Mouse (Mus musculus) forebrain, embryonic 13.5 days (tissue): ENCODE data around the gene Mpped1. TPM values are rescaled to one million over a fixed set of nuclear protein-coding genes. Genes with fewer than 3 reads are reported as not detected.

Experiments
- ATAC-seq: fragments of 200-750 bp; cut with Nextera tagmentation; 2 replicates; pipeline ENCODE4 v1.8.0; 2017
- H3K27ac ChIP-seq: fragments of 300-500 bp; sonication (generic); 2 replicates; pipeline ENCODE4 v1.5.1; 2015; ENCODE audit warnings: inconsistent platforms, mild to moderate bottlenecking, moderate library complexity
- H3K27me3 ChIP-seq: fragments of 300-500 bp; sonication (generic); 2 replicates; pipeline ENCODE4 v1.6.1; 2015; ENCODE audit warnings: mild to moderate bottlenecking, inconsistent platforms
- H3K36me3 ChIP-seq: fragments of 300-500 bp; sonication (generic); 2 replicates; pipeline ENCODE4 v1.6.1; 2015; ENCODE audit warnings: mild to moderate bottlenecking, inconsistent platforms; ENCODE audit not compliant: poor library complexity, severe bottlenecking
- H3K4me1 ChIP-seq: fragments of 300-500 bp; sonication (generic); 2 replicates; pipeline ENCODE4 v1.6.1; 2015; ENCODE audit warnings: inconsistent platforms
- H3K4me2 ChIP-seq: fragments of 300-500 bp; sonication (generic); 2 replicates; pipeline ENCODE4 v1.6.1; 2015; ENCODE audit warnings: inconsistent platforms, mild to moderate bottlenecking, moderate library complexity
- H3K4me3 ChIP-seq: fragments of 300-500 bp; sonication (generic); 2 replicates; pipeline ENCODE4 v1.5.1; 2015; ENCODE audit warnings: mild to moderate bottlenecking, inconsistent platforms
- H3K9ac ChIP-seq: fragments of 300-500 bp; sonication (generic); 2 replicates; pipeline ENCODE4 v1.6.1; 2015; ENCODE audit warnings: mild to moderate bottlenecking, inconsistent platforms
- H3K9me3 ChIP-seq: fragments of 300-500 bp; sonication (generic); replicated peaks from 2 replicates; pipeline ENCODE4 v1.6.1; 2016; ENCODE audit warnings: inconsistent platforms
- WGBS: fragments of 180-500 bp; shearing (Covaris S2); methylation state at CpG from one replicate; pipeline ENCODE4 v1.1.7; 2015; 5-methylcytosine and 5-hydroxymethylcytosine counted together
- polyA plus RNA-seq: library from polyadenylated mRNA; unstranded; fragments of >200 nt; fragmentation: Nextera tagmentation; extraction: Ambion mirVana; gene quantifications from 2 replicates; pipeline ENCODE4 v1.2.1, GENCODE M21; 2015

Mpped1 gene
- polyA plus RNA-seq, 1 experiment from 2014 or later, result 104 TPM

DNA sequence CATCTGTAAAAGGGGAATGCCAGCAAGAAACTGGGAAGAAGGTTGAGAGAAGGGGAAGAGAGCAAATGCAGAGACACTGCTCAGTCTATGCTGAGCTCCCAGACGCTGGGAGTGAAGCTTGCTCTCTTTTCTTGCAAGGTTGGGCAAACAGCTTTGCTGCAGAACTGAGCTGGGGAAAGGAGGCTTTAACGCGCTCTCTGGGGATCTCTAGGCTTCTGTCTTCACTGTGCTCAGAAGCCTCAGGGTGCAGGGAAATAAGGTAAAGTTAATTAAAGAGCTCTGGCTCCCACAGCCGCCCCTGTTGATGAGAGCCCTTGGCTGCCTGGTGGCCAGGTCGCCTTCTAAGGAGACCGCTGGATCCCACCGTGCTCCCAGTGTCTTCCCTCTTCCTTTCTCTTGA, 17.7 kb downstream of the Mpped1 start:
- ATAC-seq, result no peak
- no peak overlapping the region for H3K4me3 ChIP-seq
- no peaks in the 10 kb centered on the region for H3K27me3 ChIP-seq
- H3K9me3 ChIP-seq, result no peaks in the 10 kb centered on the region
- no peak overlapping the region for H3K9ac ChIP-seq
- 51% methylated on average over 7 of the region's 7 CpGs for WGBS
- peaks cover 34% of the 10 kb centered on the region for H3K4me1 ChIP-seq
- peaks cover 18% of the 10 kb centered on the region for H3K36me3 ChIP-seq
- no peak overlapping the region; the same call in 1 of the 2 replicates for H3K27ac ChIP-seq
- H3K4me2 ChIP-seq, result no peak overlapping the region

DNA sequence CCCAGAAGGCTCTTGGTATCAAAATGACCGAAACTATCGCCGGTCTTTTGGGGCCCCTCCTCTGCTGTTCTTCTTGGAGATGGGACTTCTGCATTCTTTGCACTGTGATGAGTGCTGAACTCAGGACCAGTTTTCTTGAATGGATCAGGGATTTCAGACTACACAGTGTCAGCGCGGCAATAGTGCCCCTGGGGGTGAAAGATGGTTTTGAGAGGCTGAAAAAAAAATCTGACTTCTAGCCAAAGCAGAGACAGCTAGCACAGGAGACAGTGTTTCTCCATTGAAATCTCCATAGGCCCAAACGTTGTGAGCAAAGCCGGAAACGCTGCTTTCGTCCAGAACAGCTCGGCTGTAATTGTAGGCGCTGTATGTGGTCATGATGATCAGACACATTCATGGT, 19.7 kb downstream of the Mpped1 start:
- no peak overlapping the region for H3K9ac ChIP-seq
- H3K4me2 ChIP-seq, result no peak overlapping the region
- 87% methylated on average over 11 of the region's 11 CpGs for whole genome bisulfite sequencing
- H3K4me1 ChIP-seq, result peaks cover 34% of the 10 kb centered on the region
- H3K36me3 ChIP-seq, result peaks cover 15% of the 10 kb centered on the region
- H3K4me3 ChIP-seq, result no peak overlapping the region
- H3K27ac ChIP-seq, result no peak overlapping the region
- no peak for ATAC-seq
- H3K9me3 ChIP-seq, result no peaks in the 10 kb centered on the region
- H3K27me3 ChIP-seq, result no peaks in the 10 kb centered on the region

DNA sequence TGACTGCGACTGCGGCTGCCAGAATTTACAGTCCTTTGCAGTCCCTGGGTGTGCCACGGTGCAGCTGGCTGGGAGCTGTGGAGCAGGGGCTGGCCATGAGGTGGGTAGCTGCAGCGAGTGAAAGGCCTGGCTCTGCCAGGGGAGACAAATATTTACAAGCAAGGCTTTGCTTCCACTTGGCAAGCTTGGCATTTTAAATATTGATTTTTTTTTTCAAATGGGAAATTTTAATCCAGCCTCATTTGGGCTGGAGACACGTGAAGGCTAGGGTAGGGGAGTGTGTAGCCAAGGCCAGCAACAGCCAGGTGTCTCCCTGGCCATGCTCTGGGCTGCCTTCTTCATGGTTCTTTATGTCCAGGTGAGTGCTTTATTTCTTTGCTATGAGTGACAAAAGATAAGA, 21.7 kb downstream of the Mpped1 start:
- Histone ChIP-seq H3K9ac (peak overlapping the region; percentile 16; the same call in 1 of the 2 replicates), H3K9me3 (no peaks in the 10 kb centered on the region), H3K36me3 (peaks cover 12% of the 10 kb centered on the region), H3K4me1 (peaks cover 22% of the 10 kb centered on the region), H3K4me2 (no peak overlapping the region), H3K27ac (no peak overlapping the region), H3K27me3 (no peaks in the 10 kb centered on the region), H3K4me3 (no peak overlapping the region)
- ATAC-seq, result no peak
- 76% methylated on average over 5 of the region's 5 CpGs for WGBS

DNA sequence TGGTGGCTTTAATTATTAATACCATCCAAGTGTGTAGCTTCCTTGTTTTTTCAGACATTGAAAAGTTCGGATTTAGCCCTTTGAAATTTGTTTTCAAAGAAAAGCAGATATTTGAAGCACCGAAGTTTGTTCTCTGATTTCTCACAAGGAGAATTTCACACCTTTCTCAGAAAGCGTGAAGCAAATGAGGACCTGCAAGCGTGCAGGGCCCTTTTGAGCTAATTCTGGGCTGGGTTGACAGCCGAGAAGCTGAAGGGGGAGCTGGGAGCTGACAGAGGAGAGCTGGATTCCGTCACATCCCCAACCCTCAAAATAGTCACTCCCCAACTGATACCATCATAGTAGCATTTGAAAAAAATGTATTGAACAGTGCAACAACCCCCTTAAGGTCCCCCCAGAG, 34.8 kb downstream of the Mpped1 start:
- no peak overlapping the region for H3K9ac ChIP-seq
- peaks cover 5% of the 10 kb centered on the region for H3K9me3 ChIP-seq
- no peak for ATAC-seq
- no peak overlapping the region for H3K4me2 ChIP-seq
- no peak overlapping the region for H3K4me3 ChIP-seq
- 83% methylated on average over 6 of the region's 6 CpGs for WGBS
- H3K27ac ChIP-seq, result no peak overlapping the region
- H3K36me3 ChIP-seq, result peaks cover 23% of the 10 kb centered on the region
- no peaks in the 10 kb centered on the region for H3K27me3 ChIP-seq
- H3K4me1 ChIP-seq, result no peaks in the 10 kb centered on the region

DNA sequence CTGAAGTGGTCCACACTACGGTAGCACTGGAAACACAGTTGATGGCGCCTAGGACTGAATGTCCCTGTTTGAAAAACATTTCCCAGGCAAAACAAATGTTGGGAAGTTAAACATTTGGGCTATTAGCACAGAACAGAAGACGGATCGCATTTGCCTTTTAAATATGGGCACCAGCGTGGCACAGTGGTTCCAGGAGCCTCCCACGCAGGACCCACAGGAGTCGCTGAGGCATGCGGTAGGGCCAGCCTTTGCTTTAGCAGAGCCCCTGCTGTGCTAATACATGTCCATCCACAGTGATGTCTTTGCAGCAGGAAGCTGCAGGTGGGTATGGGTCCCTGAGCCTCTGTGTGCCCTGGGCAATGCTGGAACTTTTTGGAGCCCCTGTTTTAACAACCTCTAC, 48.7 kb downstream of the Mpped1 start:
- H3K9me3 ChIP-seq, result no peaks in the 10 kb centered on the region
- no peaks in the 10 kb centered on the region for H3K27me3 ChIP-seq
- no peak overlapping the region for H3K4me2 ChIP-seq
- H3K36me3 ChIP-seq, result peaks cover 3% of the 10 kb centered on the region; the same call in 1 of the 2 replicates
- WGBS, result 86% methylated on average over 8 of the region's 8 CpGs
- no peak for ATAC-seq
- H3K9ac ChIP-seq, result no peak overlapping the region
- H3K27ac ChIP-seq, result 0 out of 2 replicates have a peak overlapping the region, but pooled peaks have one; percentile 73
- H3K4me1 ChIP-seq, result peaks cover 12% of the 10 kb centered on the region
- H3K4me3 ChIP-seq, result no peak overlapping the region

DNA sequence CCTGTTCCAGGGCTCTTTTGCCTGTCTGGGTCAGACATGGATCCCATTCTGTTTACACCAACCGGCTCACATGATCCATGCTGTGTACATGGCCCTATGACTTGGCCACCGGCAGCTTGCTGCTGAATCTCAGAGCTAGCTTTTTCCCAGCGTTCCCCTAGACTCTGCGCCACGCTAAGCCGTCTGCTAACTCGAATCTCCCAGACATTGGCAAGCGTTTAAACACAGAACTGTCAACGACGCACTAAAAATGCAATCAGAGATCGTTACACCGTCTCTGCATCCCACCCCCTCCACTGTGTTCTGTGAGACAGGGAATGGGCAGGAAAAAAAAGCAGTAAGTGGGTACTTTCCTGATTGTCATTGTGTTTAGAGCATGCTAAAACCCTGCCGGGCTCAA, 50.0 kb downstream of the Mpped1 start:
- no peak overlapping the region for H3K9ac ChIP-seq
- peak; percentile 62 for ATAC-seq
- no peaks in the 10 kb centered on the region for H3K27me3 ChIP-seq
- no peaks in the 10 kb centered on the region for H3K9me3 ChIP-seq
- peaks cover 3% of the 10 kb centered on the region; the same call in 1 of the 2 replicates for H3K36me3 ChIP-seq
- no peak overlapping the region for H3K4me3 ChIP-seq
- H3K4me2 ChIP-seq, result no peak overlapping the region
- 62% methylated on average over 13 of the region's 13 CpGs for WGBS
- peaks cover 12% of the 10 kb centered on the region for H3K4me1 ChIP-seq
- peak overlapping the region; percentile 73 for H3K27ac ChIP-seq

DNA sequence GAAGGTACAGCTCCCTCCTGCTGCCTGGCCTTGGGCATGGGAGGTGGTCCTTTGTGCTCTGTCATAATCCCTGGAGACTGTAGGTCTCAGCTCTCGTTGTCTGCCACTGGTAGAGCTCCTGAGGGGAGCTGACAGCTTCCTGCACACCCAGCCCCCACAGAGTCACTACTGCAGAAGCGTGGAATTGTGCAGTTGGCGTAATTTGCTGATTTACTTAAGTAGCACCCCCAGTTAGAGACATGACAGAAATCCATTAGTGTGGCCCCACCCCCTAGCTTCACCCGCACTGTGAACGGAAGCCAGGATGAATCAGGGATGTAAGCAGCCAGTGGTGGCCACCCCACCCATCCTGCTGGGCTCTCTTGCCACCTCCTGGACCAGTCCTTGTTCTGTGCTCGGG, 53.0 kb downstream of the Mpped1 start:
- Histone ChIP-seq H3K9ac (no peak overlapping the region), H3K4me1 (peaks cover 12% of the 10 kb centered on the region), H3K27me3 (no peaks in the 10 kb centered on the region), H3K27ac (peak overlapping the region; percentile 15), H3K4me2 (no peak overlapping the region), H3K4me3 (no peak overlapping the region), H3K9me3 (no peaks in the 10 kb centered on the region), H3K36me3 (peaks cover 20% of the 10 kb centered on the region)
- WGBS, result 65% methylated on average over 6 of the region's 6 CpGs
- ATAC-seq, result no peak

DNA sequence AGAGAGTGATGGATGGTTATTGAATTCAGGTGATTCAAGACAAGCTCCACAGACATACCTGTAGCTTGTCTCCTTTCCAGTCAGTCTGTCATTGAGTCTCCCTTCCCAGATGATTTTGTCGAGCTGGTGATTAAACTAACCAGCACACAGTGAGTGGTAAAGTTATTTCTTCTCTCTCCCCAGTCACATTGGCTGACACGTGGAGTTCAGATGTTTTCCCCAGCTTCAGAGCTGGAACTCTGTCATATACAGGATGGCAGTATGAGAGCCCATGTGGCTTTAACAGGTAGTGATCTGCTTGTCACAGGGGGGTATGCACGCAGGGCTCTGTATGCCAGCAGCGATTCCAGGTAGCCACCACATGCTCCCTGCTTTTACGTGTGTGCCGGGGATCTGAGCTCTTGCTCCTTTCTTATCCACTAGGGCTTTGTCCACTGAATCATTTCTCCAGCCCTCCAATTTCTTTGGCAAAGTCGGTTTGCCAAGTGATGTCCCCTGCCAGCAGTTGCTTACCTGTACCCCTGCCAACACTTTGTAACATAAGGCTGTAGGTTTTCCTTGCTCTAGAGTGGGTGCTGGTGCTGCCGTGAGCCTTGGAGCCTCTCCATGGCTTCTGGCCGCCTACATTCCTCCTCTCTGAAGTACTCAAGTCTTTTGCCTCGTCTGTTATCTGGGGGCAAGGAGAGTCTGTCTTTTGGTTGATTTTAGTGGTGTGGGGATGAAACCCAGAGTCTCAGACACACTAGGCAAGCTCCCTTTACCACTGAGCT, 61.9 kb downstream of the Mpped1 start:
- 80% methylated on average over 10 of the region's 10 CpGs for WGBS
- Histone ChIP-seq H3K4me3 (no peak overlapping the region), H3K9ac (no peak overlapping the region), H3K9me3 (no peaks in the 10 kb centered on the region), H3K4me2 (no peak overlapping the region), H3K4me1 (peaks cover 58% of the 10 kb centered on the region), H3K36me3 (peaks cover 18% of the 10 kb centered on the region), H3K27me3 (no peaks in the 10 kb centered on the region), H3K27ac (no peak overlapping the region)
- no peak for ATAC-seq

DNA sequence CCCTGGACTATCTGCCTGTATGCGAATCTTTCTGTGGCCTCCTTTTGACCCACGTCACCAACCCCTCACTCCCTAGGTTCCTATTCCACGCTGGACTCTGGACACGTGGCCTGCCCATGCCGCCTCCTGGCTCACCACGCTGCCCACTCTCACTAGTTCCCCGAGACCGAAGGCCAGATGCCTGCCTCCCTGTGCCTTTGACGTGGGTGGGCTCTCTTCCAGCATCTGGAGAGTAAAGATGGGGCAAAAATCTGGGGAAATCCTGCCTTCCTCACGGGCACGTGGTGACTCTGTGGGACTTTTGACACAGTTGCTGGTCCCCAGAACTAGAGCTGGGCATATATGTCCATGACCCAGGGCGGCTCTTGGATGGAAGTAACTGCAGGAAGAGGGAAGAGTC, 63.2 kb downstream of the Mpped1 start:
- H3K4me3 ChIP-seq, result no peak overlapping the region
- 66% methylated on average over 12 of the region's 12 CpGs for WGBS
- no peak for ATAC-seq
- peaks cover 6% of the 10 kb centered on the region; the same call in 1 of the 2 replicates for H3K36me3 ChIP-seq
- peak overlapping the region; percentile 70 for H3K27ac ChIP-seq
- peaks cover 70% of the 10 kb centered on the region for H3K4me1 ChIP-seq
- no peaks in the 10 kb centered on the region for H3K9me3 ChIP-seq
- no peaks in the 10 kb centered on the region for H3K27me3 ChIP-seq
- H3K9ac ChIP-seq, result no peak overlapping the region
- H3K4me2 ChIP-seq, result no peak overlapping the region

DNA sequence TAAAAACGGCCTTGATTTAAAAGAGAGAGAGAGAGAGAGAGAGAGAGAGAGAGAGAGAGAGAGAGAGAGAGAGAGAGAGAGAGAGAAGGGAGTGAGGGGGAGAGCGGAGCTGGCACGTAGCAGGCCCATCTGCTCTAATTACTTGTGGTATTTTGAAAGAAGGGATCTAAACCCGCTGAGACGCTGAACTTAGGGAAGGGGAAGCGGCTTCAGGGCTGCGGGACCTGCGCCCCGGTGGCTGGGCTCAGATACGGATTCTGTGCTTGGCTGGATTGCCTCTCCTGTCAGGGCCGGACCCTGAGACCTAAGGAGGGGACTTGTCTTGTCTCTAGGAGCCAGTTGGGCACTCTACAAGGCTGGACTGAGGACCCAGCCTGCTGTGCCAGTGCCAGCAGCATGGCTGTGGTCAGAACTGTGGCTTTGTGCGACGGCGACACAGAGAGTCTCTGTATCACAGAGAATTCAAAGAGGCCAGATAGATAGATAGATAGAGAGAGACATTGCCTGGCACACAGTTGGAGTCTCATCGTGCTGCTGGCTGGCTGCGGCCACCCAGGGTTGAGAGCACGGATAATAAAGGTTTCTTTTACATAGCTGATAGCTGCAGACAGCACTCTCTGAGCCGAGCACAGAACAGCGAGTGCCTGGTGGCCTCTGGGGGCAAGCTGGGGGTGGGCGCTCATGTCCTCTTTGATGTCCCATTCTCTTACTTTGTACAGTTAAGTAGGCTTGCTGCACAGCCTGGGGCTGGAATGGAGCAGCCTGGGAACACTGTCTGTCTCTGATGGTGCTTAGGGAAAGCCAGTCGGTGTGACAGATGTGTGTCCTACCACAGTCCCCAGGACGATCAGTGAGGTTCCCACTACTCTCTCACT, 63.9 kb downstream of the Mpped1 start:
- Histone ChIP-seq H3K9ac (peak overlapping the region; percentile 17; the same call in 1 of the 2 replicates), H3K4me2 (peak overlapping the region; percentile 25; the same call in 1 of the 2 replicates), H3K4me1 (peaks cover 78% of the 10 kb centered on the region)

DNA sequence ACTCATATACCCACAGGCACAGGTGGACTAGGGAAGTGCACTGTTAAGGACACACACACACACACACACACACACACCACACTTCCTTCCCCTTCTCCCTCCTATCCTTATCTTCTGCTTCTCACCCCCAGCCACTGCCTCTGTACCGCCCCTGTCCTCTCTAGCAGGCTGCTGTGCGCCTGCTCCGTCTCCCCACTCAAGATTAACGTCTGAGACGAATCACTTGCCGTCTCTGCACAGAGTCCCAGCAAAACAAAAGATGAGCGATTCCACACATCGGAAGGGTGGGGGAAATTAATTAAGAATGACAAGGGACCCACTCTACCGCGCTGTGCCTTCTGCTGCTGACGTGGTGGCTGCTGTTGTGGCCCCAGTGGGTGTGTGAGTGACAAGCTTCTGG, 66.5 kb downstream of the Mpped1 start:
- Histone ChIP-seq H3K4me2 (no peak overlapping the region), H3K9me3 (no peaks in the 10 kb centered on the region), H3K4me1 (peaks cover 85% of the 10 kb centered on the region), H3K9ac (no peak overlapping the region), H3K36me3 (no peaks in the 10 kb centered on the region), H3K4me3 (no peak overlapping the region), H3K27ac (peak overlapping the region; percentile 70), H3K27me3 (no peaks in the 10 kb centered on the region)
- 20% methylated on average over 11 of the region's 11 CpGs for WGBS
- ATAC-seq, result peak; percentile 33

More for the DNA sequence above, 63.9 kb downstream of the Mpped1 start:
- Histone ChIP-seq H3K4me3 (no peak overlapping the region), H3K9me3 (no peaks in the 10 kb centered on the region), H3K27ac (peak overlapping the region; percentile 82), H3K36me3 (peaks cover 6% of the 10 kb centered on the region; the same call in 1 of the 2 replicates), H3K27me3 (no peaks in the 10 kb centered on the region)
- WGBS, result 17% methylated on average over 22 of the region's 22 CpGs
- ATAC-seq, result no peak

DNA sequence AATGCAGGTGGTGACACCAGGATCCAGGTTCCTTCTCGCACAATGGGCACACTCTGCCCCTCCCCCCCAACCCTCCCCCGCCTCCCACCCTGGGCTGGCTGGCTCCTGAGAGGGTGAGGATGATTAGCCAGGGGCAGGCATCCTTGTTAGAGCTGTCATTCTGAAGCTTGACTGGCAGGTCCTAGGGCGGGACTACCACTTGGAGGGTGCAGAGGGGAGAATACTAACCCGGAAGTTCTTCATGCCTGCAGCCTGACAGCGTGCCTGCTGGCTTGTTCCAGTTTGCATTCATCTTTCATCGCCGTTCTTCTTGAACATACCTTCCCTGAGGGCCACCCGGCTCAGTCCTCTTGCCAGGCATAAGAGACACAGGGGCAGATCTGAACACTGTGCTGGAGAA, 67.3 kb downstream of the Mpped1 start:
- H3K4me2 ChIP-seq, result no peak overlapping the region
- no peak overlapping the region for H3K4me3 ChIP-seq
- H3K4me1 ChIP-seq, result peaks cover 79% of the 10 kb centered on the region
- no peaks in the 10 kb centered on the region for H3K27me3 ChIP-seq
- ATAC-seq, result peak; percentile 31; the same call in 1 of the 2 replicates
- no peaks in the 10 kb centered on the region for H3K36me3 ChIP-seq
- 39% methylated on average over 8 of the region's 8 CpGs for WGBS
- H3K27ac ChIP-seq, result peak overlapping the region; percentile 79
- H3K9ac ChIP-seq, result no peak overlapping the region
- H3K9me3 ChIP-seq, result no peaks in the 10 kb centered on the region
